Mouse (Mus musculus): ENCODE results near the gene Tfap2c.

The Tfap2c gene

GRCm38 (mm10) chr2:172549371-172550155 lies at the start of gene Tfap2c:
Gene Tfap2c (plus strand): TSS chr2:172549593.
- DNase-seq (ENCODE audit: low read depth, low spot score): no peak

GRCm38 (mm10) chr2:172500752-172501316 lies 48.6 kb upstream of the Tfap2c start:
- no peak for DNase-seq (ENCODE audit: low read depth, low spot score)

GRCm38 (mm10) chr2:172501341-172501740 lies 48.1 kb upstream of the Tfap2c start:
- no peak for DNase-seq (ENCODE audit: low read depth, low spot score)

GRCm38 (mm10) chr2:172502168-172502567 lies 47.2 kb upstream of the Tfap2c start:
- DNase-seq (ENCODE audit: low read depth, low spot score): no peak

GRCm38 (mm10) chr2:172506121-172506520 lies 43.3 kb upstream of the Tfap2c start:
- no peak for DNase-seq (ENCODE audit: low read depth, low spot score)

- no peak for DNase-seq (ENCODE audit: low read depth, low spot score)
Measured at GRCm38 (mm10) chr2:172510056-172510712, 39.2 kb upstream of the Tfap2c start.

GRCm38 (mm10) chr2:172510899-172511298 lies 38.5 kb upstream of the Tfap2c start:
- no peak for DNase-seq (ENCODE audit: low read depth, low spot score)

- peak; percentile 76 for DNase-seq (ENCODE audit: low read depth, low spot score)
Measured at GRCm38 (mm10) chr2:172516407-172516992, 32.9 kb upstream of the Tfap2c start.

GRCm38 (mm10) chr2:172520616-172521371 lies 28.6 kb upstream of the Tfap2c start:
- no peak for DNase-seq (ENCODE audit: low read depth, low spot score)

- DNase-seq (ENCODE audit: low read depth, low spot score): no peak
Measured at GRCm38 (mm10) chr2:172522528-172522927, 26.9 kb upstream of the Tfap2c start.

- DNase-seq (ENCODE audit: low read depth, low spot score): no peak
Measured at GRCm38 (mm10) chr2:172527175-172527574, 22.2 kb upstream of the Tfap2c start.

GRCm38 (mm10) chr2:172543987-172544386 lies 5.4 kb upstream of the Tfap2c start:
- DNase-seq (ENCODE audit: low read depth, low spot score): no peak

GRCm38 (mm10) chr2:172544601-172545127 lies 4.7 kb upstream of the Tfap2c start:
- no peak for DNase-seq (ENCODE audit: low read depth, low spot score)

- no peak for DNase-seq (ENCODE audit: low read depth, low spot score)
Measured at GRCm38 (mm10) chr2:172545592-172546235, 3.7 kb upstream of the Tfap2c start.

- DNase-seq (ENCODE audit: low read depth, low spot score): no peak
Measured at GRCm38 (mm10) chr2:172546551-172546950, 2.8 kb upstream of the Tfap2c start.

- DNase-seq (ENCODE audit: low read depth, low spot score): no peak
Measured at GRCm38 (mm10) chr2:172547116-172547515, 2.3 kb upstream of the Tfap2c start.

- DNase-seq (ENCODE audit: low read depth, low spot score): no peak
Measured at GRCm38 (mm10) chr2:172547807-172548586, 1.4 kb upstream of the Tfap2c start.

- no peak for DNase-seq (ENCODE audit: low read depth, low spot score)
Measured at GRCm38 (mm10) chr2:172548672-172549255, 629 bp upstream of the Tfap2c start.

GRCm38 (mm10) chr2:172550364-172551080 lies 1.1 kb downstream of the Tfap2c start:
- peak; percentile 83 for DNase-seq (ENCODE audit: low read depth, low spot score)
